Mouse (Mus musculus) heart, postnatal 0 days (tissue): ENCODE data around the gene Hexb. TPM values are rescaled to one million over a fixed set of nuclear protein-coding genes. Genes with fewer than 3 reads are reported as not detected.

Source experiments
- ATAC-seq: fragments of 200-750 bp; cut with Nextera tagmentation; 2 replicates; pipeline ENCODE4 v1.8.0; 2017; ENCODE audit warnings: low read depth, moderate number of reproducible peaks, moderate library complexity; ENCODE audit not compliant: insufficient read depth
- DNase-seq: peaks from one replicate; pipeline ENCODE4 v3.0.0-alpha.2; 2016; ENCODE audit warnings: low spot score
- H3K27ac ChIP-seq: fragments of 300-500 bp; sonication (generic); 2 replicates; pipeline ENCODE4 v1.5.1; 2014; ENCODE audit warnings: low read depth, mild to moderate bottlenecking
- H3K27me3 ChIP-seq: fragments of 300-500 bp; sonication (generic); 2 replicates; pipeline ENCODE4 v1.6.1; 2014; ENCODE audit warnings: low read length, mixed read lengths; ENCODE audit not compliant: control insufficient read depth, insufficient read depth
- H3K36me3 ChIP-seq: fragments of 300-500 bp; sonication (generic); replicated peaks from 2 replicates; pipeline ENCODE4 v1.6.1; 2014; ENCODE audit warnings: low read length, mixed read lengths; ENCODE audit not compliant: control insufficient read depth, insufficient read depth
- H3K4me1 ChIP-seq: fragments of 300-500 bp; sonication (generic); 2 replicates; pipeline ENCODE4 v1.6.1; 2014; ENCODE audit warnings: antibody characterized with exemption; ENCODE audit not compliant: control insufficient read depth, insufficient read depth
- H3K4me2 ChIP-seq: fragments of 300-500 bp; sonication (generic); 2 replicates; pipeline ENCODE4 v1.6.1; 2014; ENCODE audit warnings: low read depth, mild to moderate bottlenecking, low read length, moderate library complexity
- H3K4me3 ChIP-seq: fragments of 300-500 bp; sonication (generic); 2 replicates; pipeline ENCODE4 v1.5.1; 2014; ENCODE audit warnings: low read depth, low read length
- H3K9ac ChIP-seq: fragments of 300-500 bp; sonication (generic); replicated peaks from 2 replicates; pipeline ENCODE4 v1.6.1; 2014; ENCODE audit warnings: low read depth, low read length, mixed read lengths
- H3K9me3 ChIP-seq: fragments of 300-500 bp; sonication (generic); replicated peaks from 2 replicates; pipeline ENCODE4 v1.6.1; 2016; ENCODE audit warnings: low read length; ENCODE audit not compliant: control insufficient read depth
- CTCF ChIP-seq: IDR thresholded peaks from 2 replicates; pipeline ENCODE4 v1.5.1; 2016; ENCODE audit warnings: antibody characterized with exemption, control low read depth, low read depth
- EP300 ChIP-seq: IDR thresholded peaks from 2 replicates; pipeline ENCODE4 v1.6.1; 2016; ENCODE audit warnings: antibody characterized with exemption, low read depth
- WGBS: fragments of 180-500 bp; shearing (Covaris S2); extraction: QIAGEN DNeasy Blood & Tissue Kit; methylation state at CpG from one replicate; pipeline ENCODE4 v1.1.7; 2014; 5-methylcytosine and 5-hydroxymethylcytosine counted together
- polyA plus RNA-seq: library from polyadenylated mRNA; unstranded; fragments of >200 nt; fragmentation: Nextera tagmentation; extraction: Ambion mirVana; gene quantifications from 2 replicates; pipeline ENCODE4 v1.2.1, GENCODE M21; 2015
- total RNA-seq: library from RNA; depleted of rRNA; stranded (reverse); fragments of >200 nt; gene quantifications from 2 replicates; pipeline ENCODE4 v1.2.3, GENCODE M21; 2014; ENCODE audit warnings: low replicate concordance

Hexb gene
- total and polyA plus RNA-seq, 2 experiments from 2014 or later, result 21.4 to 21.9 TPM

GRCm38 (mm10) chr13:97239343-97240180, 41.4 kb upstream of the Hexb start:
- Histone ChIP-seq H3K36me3 (no peaks in the 10 kb centered on the region), H3K4me1 (peaks cover 20% of the 10 kb centered on the region), H3K27ac (peak overlapping the region; percentile 70), H3K27me3 (peaks cover 7% of the 10 kb centered on the region; the same call in 1 of the 2 replicates), H3K4me2 (peak overlapping the region; percentile 92), H3K9ac (no peak overlapping the region), H3K9me3 (no peaks in the 10 kb centered on the region), H3K4me3 (no peak overlapping the region)
- TF ChIP-seq EP300 (no peak), CTCF (peak; percentile 70)
- WGBS, result 6% methylated on average over 23 of the region's 23 CpGs
- ATAC-seq (no peak), DNase-seq (peak; percentile 76)

DNA sequence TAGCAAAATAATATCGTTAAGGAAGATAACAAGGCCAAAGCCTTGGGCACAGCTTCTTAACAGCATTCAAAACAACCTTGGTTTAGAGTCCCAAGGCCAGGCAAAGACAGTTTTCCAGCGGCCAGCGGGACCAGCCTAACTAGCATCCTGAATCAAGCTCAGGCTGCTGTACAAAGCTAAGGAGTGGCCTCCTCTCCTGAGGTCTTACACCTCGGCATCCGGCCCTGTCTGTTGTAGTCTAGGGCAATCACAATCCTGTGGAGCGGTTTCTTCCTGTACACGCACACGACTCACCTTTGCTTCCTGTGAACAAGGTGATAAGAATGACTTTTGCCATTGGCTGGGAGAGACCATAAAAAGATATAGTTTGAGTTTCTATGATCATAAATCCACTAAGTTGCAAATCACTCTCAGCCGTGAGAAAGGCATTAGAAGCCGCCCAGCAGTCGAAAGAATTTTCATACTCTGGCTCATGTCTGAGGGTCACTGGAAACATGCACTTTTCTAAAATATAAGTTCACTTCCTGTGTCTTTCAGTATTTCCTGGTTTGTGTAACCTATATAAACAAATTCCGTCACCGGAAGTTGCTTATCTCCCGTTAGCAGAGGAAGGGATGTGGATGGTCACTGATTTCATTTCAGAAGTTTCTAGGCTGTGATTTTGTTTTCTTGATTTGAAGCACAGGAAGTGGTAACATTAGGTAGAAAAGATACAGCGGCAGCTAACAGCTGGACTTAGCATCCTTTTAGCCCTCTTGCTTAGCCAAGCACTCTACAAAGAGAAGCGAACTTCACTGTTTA, 40.2 kb upstream of the Hexb start:
- DNase-seq (no peak), ATAC-seq (no peak)
- Histone ChIP-seq H3K36me3 (no peaks in the 10 kb centered on the region), H3K27me3 (peaks cover 7% of the 10 kb centered on the region; the same call in 1 of the 2 replicates), H3K4me3 (no peak overlapping the region), H3K27ac (peak overlapping the region; percentile 70), H3K9ac (no peak overlapping the region), H3K4me2 (no peak overlapping the region), H3K9me3 (no peaks in the 10 kb centered on the region), H3K4me1 (peaks cover 12% of the 10 kb centered on the region)
- 53% methylated on average over 16 of the region's 16 CpGs for WGBS
- TF ChIP-seq CTCF, result no peak
- no peak for TF ChIP-seq EP300

- no peak overlapping the region for H3K4me3 ChIP-seq
- DNase-seq (no peak), ATAC-seq (no peak)
- H3K4me2 ChIP-seq, result no peak overlapping the region
- H3K9ac ChIP-seq, result no peak overlapping the region
- no peaks in the 10 kb centered on the region for H3K27me3 ChIP-seq
- WGBS, result 61% methylated on average over 3 of the region's 3 CpGs
- H3K27ac ChIP-seq, result 0 out of 2 replicates have a peak overlapping the region, but pooled peaks have one; percentile 70
- no peaks in the 10 kb centered on the region for H3K36me3 ChIP-seq
- no peak for TF ChIP-seq EP300
- TF ChIP-seq CTCF, result no peak
- peaks cover 11% of the 10 kb centered on the region for H3K4me1 ChIP-seq
- no peaks in the 10 kb centered on the region for H3K9me3 ChIP-seq
These were observed 39.5 kb upstream of the Hexb start for GRCm38 (mm10) chr13:97237700-97238099.

DNA sequence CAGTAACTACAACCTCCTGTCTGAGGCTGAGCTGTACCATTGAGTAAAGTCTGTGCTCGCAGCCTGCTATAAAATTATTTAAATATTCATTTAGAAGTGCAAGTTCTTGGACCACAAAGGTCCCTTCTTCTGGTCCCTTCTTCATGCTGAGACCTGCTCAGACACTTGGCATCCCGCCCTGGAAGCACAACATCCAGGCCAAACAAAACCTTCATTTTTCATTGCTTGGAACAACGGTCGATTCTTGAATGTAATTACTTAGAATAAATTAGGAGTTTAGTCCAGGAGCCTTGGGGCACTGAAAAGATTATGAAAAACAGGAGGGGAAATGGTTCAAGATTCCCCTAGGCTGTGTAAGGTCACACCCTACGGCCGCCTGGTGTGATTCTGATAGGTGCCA, 37.8 kb upstream of the Hexb start:
- WGBS, result 79% methylated on average over 6 of the region's 6 CpGs
- Histone ChIP-seq H3K27ac (no peak overlapping the region), H3K4me2 (no peak overlapping the region), H3K27me3 (no peaks in the 10 kb centered on the region), H3K36me3 (no peaks in the 10 kb centered on the region), H3K9ac (no peak overlapping the region), H3K9me3 (no peaks in the 10 kb centered on the region), H3K4me1 (no peaks in the 10 kb centered on the region), H3K4me3 (no peak overlapping the region)
- TF ChIP-seq CTCF (no peak), EP300 (no peak)
- DNase-seq (no peak), ATAC-seq (no peak)

- peak; percentile 74 for TF ChIP-seq CTCF
- no peak for TF ChIP-seq EP300
- Histone ChIP-seq H3K9me3 (no peaks in the 10 kb centered on the region), H3K36me3 (no peaks in the 10 kb centered on the region), H3K27me3 (no peaks in the 10 kb centered on the region), H3K4me2 (peak overlapping the region; percentile 57), H3K9ac (no peak overlapping the region), H3K4me1 (no peaks in the 10 kb centered on the region), H3K4me3 (peak overlapping the region; percentile 31), H3K27ac (no peak overlapping the region)
- ATAC-seq (no peak; the same call in 1 of the 2 replicates), DNase-seq (peak; percentile 81)
- 18% methylated on average over 17 of the region's 17 CpGs for whole genome bisulfite sequencing
These were observed 36.7 kb upstream of the Hexb start for GRCm38 (mm10) chr13:97234785-97235417.
